Mouse (Mus musculus) urinary bladder, postnatal 10 days (tissue): ENCODE results near the gene Gm8978.
"Not testable (repeated sequence)": the region's sequence is repeated elsewhere in the genome, so short reads cannot be mapped to it uniquely, and the experiment has no call there.

Source experiments
- DNase-seq: peaks from one replicate; pipeline ENCODE4 v3.0.0; 2022; ENCODE audit warnings: low spot score

Gene Gm8978

DNA sequence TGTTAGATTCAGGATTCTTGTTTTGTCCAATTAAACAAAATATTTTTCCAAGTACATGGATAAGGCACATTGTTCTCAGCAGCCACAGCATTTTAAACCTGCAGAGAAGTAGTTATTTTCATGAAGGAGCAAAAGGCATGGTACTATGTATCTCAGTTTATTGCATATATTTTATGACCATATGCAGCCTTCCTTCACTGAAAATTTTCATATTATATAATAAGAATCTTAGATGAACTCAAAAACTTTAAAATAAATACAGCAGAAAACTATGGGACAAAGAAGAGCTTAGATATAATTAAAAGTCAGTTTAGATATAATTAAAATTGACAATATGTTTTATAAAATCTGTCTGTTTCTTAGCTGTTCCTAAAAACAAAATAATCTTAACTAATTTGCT, at the start of gene Gm8978:
Gene Gm8978 (minus strand): TSS at position 101 of the 400 bp plus-strand sequence.
- DNase-seq: not testable (repeated sequence)

DNA sequence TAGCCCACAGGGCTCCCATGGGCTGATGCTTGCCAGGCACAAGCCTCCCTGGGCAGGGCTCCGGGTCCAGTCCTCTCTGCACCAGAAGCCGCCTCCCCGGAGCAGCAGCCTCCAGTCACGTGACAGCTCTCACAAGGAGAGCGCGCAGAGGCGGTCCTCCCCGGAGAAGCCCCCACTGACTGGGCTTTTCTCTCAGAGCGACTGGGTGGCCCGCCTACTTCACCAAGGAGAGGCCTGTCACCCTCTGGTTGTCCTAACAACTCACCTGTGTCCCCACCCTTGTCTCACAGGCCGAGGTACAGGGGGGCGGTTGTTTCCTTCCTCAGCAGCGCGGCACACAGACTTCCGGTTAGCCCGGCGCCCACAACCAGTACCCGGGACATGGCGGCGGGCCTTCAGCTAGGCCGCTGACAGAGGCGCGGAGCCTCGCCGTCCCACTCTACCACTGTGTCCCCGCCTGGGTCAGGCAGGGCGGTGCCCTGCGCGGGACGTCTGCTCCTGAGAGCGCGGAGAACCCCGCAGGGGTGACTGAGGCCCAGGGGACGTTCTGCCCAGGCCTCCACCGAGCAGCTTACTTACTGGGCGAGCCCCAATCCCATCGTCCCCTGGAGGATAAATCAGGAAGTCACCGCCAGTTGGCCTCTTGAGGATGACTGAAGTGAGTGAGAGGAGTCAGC, 35.3 kb downstream of the Gm8978 start:
- not testable (repeated sequence) for DNase-seq

GRCm38 (mm10) chr19:33568551-33568950, 56.5 kb downstream of the Gm8978 start:
- DNase-seq: not testable (repeated sequence)
